Mouse (Mus musculus) thymus, postnatal 25 days (tissue): ENCODE measurements around the gene Rnasek.

Experiments
- DNase-seq: peaks from one replicate; pipeline ENCODE4 v3.0.0; 2022

Rnasek gene

DNA sequence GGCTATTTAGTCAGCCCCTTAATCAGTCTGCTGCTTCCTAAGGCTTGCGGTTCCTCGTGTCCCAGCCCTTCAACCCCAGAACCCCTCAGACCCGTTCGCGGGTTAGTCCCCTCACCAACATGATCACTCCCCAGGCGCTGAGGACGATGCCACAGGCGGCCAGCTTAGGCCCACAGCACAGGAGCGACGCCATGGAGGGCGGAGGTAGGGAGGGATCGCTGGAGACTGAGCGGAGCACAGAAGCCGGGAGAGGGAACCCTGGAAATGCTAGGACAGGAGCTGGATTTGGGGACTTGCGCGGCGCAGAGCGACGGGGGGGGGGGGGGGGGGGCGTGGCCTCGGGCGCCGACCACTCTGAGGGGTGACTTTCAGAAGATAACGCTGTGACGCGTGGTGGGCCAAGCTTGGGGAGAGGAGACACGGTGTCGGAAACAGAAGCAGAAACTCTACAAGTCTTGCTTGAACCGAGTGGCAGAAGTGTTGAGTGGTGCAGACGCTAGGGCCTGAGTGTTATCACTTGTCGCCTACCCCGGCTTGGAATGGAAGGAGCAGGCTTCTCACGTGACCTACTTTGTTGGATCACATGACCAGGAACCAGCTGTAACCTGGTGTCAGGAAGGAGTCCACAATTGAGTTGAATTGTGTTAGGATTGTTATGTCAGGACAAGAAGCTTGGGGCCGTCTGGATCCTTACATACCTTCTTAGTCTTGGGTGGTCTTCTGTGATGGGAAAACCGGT is at the start of gene Rnasek, which contains the start of gene Gm21988:
Gene Rnasek, minus strand, starts transcription at position 302 of the 739 bp plus-strand sequence.
Gene Gm21988, minus strand, starts transcription at position 290 of the 739 bp plus-strand sequence.
- peak; percentile 82 for DNase-seq

DNA sequence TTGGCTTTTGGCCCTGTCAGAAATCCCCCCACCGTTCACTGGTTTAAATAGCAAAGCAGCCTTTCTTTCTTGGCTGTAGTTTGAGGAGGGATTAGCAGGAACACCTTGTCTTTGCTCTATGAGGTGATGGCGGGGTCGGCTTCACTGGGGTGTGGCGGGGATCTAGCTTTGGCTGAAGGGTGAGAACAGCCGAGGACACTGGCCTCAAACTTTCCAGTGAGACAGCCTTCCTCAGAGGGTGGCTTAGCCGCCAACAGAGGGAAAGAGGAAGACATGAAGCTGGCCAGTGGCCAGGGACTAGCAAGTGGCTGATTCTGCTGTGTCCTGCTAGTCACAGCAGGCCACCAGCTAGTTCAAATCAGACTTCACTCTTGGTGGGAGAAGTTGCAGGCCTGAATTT is 49.6 kb upstream of the Rnasek start:
- DNase-seq, result no peak

DNA sequence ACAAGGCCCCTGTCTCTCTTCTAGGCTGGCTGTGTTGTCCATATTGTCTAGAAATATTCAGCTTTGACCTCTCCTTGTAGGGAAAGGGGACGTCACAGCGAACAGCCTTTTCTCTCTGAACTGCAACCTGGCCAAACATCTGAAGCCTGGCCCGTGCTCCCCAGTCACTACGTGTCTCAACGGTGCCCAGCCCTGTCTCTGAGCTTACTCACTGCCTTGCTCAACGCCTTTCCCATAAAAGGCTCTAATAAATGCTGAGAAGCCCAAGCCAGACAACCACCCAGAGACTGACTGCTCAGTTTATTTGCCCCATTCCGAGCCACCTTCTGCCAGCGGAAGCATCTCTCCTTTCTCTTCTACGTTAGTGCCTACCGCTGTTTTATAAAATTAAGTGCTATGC is 48.5 kb upstream of the Rnasek start:
- no peak for DNase-seq

DNA sequence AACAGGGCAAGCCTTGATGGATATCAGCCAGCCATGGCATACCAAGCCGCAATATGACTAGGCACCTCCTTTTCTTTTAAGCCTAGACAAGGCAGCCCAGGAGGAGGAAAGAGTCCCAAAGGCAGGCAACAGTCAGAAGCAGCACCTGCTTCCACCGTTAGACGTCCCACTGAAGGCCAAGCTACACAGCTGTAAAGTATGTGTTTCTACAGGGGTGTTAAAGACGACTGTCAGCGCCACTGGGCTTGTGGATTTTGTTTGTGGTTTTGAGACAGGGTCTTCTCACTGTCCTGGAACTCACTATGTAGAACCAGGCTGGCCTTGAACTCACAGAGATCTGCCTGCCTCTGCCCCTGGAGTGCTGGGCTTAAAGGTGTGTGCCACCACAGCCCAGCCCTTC is 46.0 kb upstream of the Rnasek start:
- DNase-seq, result peak; percentile 65

DNA sequence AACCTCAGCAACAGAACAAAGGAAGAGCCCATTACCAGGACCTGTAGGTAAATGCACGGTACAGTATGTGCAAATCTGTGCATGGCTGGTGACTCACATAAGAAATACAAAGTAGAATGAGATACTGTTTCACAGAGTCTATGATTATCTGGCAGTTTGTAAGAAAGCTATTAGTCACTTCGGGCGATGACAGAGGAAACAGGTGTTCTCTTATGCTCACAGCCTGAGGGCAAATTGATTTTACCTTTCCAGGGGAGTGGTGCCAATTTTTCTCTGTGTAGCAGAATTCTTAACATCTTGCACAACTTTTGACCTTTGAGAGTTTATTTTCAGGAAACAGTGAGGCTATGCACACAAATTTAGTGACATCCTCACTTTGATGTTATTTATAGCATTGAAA is 45.1 kb upstream of the Rnasek start:
- DNase-seq, result no peak

DNA sequence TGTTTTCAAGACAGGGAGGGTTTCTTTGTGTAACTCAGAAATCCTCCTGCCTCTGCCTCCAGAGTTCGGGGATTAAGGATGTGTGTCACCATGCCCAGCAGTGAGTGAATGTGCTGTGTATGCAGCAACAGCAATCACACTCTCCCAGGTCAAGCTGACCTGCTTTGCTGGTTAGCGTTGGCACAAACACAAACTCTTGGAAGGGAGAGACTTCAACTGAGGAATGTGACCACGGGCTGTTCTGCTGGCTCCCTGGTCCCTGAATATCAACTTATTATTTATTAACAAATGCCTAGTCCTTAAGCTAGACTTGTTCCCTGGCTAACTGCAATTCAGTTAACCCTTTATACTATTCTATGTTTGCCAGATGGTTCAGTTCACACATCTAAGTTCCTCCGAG is 44.0 kb upstream of the Rnasek start:
- no peak for DNase-seq

DNA sequence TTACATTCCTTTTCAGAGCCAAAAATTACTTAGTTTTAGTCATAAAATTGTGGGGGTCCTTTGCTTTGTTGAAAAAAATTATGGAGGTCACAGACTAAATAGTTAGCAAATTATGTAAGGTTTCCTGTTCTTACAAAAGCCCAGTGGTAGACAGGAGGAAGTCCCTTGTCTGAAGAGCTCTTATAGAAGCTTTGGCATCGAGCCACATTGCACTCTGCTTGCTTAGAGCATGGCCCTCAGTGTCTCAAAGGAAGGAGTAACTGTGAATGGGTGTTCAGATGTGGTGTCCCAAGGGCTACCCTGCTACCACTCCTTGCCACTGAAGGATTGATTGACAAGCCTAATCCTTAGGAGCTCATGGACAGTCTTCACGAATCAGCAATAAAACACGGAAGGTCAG is 40.8 kb upstream of the Rnasek start:
- peak; percentile 34 for DNase-seq

DNA sequence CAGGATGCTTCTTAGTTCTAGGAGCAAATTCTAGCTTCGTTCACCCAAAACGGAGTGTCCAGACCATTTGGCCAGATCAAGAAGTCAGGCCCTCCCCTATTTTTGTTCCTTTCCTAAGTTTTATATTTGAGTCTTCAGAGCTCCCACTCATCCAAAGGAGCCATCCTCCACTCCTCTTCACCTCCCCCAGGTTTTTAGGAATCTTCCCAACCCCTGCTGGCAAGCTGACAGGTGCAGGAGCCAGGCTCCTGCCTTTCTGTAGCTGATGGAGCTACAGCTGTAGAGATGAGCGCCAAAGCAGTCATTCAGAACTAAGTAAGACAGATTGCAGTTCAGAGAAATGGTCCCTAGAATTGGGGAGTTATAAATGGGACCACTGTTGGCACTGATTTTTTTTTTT is 39.3 kb upstream of the Rnasek start:
- DNase-seq, result no peak

DNA sequence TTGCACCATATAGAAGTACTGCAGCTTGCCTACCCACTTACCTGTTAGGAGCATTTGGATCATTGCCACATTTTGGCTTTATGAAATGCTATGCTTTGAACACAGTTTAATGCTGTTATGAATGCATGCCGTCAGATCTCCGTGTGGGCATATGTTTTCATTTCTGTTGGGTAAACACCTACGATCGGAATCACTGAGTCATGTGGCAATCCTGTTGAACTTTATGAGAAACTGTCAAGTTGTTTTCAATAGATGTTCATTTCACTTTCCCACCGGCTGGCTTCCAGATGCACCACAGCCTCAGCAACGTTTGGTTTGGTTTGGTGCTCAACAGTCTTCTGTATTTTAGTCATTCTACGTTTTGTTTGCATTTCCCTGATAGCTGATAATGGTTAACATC is 32.0 kb upstream of the Rnasek start:
- no peak for DNase-seq

DNA sequence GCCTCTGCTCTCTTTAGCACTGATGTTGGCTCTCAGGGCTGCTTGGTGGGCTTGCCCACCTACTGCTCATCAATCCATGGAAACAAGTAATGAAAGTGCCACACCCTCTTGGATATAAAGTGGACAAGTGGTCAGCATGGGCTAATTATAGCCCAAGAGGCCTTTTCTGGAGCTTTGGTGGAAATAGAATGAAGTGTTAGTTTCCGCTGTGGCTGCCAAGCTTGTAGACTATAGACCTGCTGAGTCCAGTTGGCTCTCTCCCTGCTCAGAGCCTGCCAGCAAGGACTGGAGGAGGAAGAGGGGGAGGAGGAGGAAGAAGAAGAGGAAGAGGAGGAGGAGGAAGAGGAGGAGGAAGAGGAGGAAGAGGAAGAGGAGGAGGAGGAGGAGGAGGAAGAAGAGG is 26.8 kb upstream of the Rnasek start:
- DNase-seq, result no peak

DNA sequence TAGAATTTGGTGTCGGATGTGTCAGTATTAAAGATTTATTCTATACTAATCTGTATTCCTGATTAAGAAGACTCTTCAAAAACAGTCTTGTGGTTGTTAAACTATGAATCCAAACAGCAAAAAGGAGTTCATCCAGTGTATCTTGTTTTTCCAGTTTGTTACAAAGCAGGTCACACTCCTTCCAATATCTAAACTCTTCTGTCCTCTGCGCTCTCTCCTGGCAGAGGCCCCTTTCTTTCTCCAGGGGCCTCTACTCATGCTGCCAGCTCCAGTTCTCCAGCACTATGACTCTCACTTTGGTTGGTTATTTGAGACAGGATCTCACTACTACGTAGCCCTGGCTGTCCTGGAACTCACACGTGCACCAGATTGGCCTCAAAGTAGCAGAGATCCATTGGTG is 26.2 kb upstream of the Rnasek start:
- DNase-seq, result no peak

DNA sequence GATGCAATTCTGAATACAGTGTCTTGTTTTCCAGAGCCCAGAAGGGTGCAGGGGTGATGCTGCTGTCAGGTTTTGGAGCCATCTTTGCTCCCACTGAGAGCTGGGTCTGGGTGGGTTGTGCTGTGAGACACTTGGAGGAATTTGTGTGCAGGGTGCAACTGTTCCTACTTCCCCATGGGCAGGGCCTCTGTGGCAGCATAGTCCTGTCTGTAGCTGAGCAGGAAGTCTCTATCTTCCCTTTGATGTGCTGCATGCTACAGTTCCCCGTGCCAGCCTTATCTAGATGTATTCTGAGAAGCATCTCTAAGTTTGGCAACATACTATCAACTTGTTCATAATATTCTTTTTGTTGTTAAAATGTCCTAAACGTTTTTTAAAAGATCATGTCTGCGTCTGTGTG is 25.6 kb upstream of the Rnasek start:
- peak; percentile 65 for DNase-seq

DNA sequence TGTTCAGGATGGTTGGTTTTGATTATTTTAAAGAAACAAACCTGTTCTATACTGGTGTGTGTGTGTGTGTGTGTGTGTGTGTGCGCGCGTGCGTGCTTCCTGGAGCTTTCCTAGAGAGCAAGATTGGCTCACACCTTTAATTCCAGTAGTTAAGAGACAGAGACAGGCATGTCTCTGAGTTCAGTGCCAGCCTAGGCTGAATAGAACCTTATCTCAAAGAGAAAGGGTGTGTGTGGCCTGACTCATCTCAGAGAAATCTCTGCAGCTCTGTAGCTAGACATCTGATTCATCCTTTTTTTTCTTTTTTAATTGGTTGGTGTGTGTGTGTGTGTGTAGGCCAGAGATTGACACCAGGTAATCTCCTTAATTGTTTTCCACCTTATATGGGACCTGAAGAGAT is 19.4 kb upstream of the Rnasek start:
- DNase-seq, result no peak

DNA sequence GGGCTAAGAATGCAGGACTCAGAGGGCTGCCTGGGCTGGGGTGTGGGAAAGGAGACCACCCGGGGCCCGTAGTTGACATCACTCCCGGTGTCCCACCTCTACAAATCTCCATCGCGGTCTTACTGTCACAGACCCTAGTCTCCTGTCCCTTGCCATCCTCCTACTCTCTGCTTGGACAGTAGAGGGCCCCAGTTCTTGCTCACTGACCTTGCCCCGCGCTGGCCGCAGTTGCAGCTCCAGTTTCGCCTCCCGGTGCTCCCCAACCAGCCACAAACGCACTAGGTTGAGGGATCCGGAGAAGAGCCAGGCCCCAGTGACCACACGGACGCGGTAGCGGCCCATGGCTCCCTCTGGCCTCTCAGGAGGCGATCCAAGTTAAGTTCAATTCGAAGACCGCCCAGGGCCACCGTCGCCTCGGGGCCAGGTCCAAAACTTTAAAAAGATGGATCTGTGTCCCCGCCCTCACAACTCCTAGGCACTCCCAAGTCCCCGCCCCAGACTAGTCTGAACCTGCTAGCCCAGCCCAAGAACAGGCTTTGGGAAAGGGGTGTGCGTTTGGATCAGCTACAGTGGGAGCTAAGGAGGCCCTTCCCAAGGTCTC is 15.4 kb upstream of the Rnasek start, which contains the start of gene Alox12:
Gene Alox12, minus strand, starts transcription at position 423 of the 601 bp plus-strand sequence.
- DNase-seq, result no peak

DNA sequence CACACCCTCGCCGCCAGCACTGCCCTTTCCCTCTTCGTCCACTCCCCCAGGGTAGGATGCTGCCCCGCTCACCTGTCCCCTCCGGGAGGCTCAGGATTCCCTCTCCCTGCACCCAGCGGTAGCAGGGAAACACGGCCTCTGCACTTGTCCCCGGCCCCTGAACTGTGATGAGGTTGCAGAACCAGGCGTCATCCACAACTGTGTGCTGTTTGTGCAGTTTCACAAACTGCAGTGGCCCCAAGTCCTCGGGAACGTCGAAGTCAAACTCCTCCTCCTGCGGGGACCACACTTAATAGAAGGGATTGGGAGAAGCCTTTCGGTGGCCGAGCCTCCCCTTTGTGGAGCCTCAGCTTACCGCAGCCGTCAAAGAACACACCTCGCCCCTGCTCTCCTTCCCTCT is 14.7 kb upstream of the Rnasek start:
- no peak for DNase-seq

DNA sequence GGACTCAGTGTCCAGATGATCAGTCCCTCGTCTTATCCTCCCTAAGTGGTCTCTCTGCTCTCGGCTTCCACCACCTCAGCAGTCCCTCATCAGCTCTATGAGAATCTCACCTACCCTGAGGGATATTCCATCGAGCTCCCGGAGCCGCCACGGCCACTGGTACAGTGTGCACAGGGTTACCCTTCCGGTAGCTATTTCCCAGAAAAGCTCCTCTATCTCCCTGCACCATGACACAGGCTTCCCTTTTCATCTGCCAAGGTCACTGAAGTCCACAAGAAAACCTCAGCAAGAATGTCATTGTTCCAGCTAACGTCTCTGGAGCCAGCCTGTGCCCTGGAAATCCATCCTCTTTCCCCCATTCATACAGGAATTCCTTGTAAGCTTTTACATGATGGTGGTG is 12.2 kb upstream of the Rnasek start:
- no peak for DNase-seq

DNA sequence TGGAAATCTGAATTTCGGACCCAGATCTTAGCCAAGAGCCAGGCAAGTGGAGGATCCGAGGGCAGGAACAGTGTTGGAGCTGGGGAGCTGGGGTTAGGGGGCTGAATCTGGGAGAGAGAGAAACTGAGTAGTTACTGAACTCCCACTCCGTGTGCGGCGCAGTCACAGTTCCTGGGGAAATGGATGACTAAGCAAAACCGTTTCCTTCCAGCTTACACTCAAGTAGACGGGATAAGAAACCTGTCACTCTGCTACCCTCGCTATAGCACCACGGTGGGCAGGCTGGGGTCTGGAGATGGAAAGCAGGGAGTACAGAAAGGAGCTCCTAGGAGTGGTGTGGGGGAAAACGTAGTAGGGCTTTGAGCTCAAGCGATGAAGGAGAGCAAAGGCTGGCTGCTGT is 10.5 kb upstream of the Rnasek start:
- no peak for DNase-seq

DNA sequence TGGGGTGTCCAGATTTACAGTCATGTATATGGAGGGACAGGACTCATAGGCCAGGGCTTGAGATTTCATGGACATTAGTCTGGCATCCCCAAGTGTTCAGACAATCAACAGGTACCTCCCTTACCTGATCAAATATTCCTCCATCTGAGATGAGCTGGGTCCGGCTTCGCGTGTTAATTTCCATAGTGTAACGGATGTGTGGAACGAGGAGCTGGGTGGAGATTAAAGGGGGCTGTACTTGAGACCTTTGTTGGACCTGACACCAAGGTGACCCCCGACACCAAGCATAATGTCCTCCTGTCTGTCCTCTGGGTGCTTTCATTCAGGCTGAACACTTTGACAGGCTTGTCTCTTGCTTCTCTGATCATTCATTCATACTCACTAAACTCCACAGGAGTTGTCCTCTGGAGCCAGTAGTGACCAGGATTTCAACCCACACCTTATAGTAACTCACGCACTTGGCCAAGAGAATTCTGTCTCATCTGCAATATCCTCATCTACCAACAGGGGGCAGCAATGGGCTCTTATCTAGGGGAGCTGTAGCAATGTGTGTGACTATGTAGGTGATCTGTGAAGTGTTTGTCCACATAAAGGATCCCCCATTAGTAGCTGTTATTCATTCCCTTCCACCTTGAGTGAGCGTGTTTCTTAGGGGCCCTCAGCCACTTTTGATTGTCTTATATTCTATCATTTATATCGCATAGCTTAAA is 7.6 kb upstream of the Rnasek start:
- DNase-seq, result peak; percentile 85

DNA sequence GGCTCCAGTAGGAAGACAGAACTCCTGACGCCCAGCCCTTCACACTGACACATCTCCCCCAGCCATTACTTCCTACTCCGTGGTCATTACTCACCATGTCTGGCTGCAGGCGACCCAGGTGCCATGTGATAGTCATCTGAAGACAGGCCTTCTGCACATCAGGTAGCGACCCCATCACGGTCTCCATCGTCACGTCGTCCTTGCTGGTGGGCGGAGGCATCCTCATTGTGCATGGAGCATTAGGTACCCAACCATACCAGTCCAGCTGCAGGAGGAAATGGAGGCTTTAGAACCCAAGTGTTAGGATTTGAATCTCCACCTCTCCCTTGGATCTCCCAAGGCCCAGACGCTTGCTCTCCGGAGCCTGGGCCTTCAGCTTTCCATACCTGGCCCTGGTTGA is 2.9 kb upstream of the Rnasek start:
- DNase-seq, result no peak

DNA sequence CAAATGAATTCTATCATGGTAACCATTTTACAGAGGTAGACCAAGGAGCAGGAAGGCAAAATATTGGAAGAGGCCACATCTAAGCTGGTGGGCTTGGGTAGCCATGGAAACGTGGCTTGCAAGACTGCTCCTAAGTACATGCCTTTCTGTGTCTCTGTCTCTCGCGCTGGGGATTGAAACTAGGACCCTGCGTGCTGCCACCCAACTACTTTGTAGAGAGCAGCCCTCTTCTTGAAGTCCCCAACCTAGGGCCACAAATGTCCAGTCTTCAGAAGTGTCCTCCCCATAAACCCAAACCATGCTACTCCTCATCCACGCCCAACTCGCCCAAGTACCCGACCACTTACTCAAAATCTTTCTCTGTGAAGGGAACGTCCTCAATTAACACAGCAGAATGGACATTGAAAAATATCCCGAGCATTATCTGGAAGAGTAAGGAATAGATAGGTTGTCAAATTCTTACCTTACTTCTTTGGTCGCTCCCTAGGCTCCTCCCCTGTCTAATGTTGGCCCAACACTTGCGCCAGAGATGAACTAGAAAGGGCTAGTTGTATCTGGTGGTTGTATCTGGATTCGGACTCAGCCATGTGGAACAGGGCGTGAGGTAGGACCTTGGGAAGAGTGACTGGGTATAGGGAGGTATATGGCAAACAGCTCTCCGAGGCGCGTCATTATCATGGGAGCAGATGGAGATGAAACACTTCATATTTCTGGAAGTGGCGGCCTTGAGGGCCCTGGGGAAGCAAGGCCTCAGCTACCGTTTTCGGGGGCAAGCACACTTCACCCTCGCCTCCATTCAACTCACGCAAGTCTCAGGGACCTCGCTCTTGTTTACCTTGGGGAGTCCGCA is 826 bp downstream of the Rnasek start:
- DNase-seq, result no peak

DNA sequence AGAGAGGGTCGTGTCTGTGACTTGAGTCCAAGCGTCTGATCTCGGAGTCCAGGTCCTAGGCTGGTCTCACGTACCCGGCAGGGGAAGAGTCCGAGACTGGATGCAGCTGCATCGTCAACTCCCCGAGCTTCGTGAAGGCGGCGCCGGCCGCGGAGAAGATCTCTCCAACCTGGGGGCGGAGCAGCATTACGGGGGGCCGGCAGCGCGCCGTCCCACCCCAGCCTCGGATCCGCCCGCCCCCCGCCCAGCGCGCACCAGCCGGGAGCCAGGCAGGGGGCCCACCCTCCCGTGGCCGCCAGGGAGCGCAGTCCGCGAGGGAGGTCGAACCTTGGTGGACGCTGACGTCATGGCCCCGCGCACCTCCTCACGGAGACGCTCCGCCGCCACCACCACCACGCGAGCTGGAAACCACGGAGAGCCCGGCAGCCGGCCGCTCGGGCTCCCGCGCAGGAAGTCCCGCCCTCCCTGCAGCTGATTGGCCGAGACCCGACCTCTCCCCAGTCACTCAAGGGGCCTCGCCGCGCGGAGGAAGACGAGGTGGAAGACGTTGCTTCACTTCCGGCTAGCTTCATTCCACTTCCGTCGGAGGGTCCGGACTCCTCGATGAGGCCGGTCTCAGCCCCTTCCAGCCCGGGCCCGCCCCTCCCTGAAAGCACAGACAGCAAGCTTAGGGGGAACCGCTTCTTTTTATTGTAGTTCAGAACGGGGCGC is 2.0 kb downstream of the Rnasek start, which contains the start of gene 0610010K14Rik:
Gene 0610010K14Rik, minus strand, starts transcription at position 458 of the 711 bp plus-strand sequence.
- DNase-seq, result peak; percentile 98

DNA sequence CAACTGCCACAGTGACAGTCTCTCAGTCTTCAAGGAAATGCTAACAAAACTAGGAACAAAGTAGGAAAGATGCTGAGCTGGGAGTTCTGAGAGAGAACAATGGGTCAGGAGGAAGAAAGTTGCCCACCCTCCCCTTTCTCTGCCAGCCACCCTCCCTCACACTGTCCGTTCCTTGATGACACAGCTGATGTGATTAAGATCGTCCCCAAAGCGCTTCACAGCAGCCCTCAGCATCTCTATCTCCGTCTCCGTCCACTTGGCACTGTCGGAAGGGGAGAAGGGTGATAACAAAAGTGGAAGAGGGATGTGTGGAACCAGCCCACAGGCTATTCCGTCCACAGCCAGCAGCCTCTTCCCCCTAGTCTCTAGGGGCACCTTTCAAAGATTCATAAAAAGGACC is 2.9 kb downstream of the Rnasek start:
- no peak for DNase-seq
